ENCODE assay signal across 10 mouse cellular contexts in the genomic region with DNA sequence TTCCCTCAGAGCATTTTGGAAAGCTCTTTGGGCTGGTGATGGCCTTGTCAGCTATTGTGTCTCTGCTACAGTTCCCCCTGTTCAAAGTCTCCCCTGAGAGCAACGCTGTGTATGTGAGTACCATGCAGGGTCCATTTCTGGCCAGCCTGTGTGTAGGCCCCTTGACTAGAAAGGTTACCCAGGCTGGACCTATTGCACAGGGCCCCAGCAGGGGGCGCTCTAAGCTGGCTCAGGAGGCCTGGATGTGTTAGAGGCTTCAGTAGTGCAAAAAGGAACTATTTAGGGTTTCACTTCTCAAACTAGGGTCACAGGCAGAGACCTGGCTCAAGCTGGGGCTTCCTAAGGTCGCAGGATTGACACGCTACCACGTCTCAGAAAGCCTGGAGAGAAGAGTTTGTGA. TPM values are rescaled to one million over a fixed set of nuclear protein-coding genes. Genes with fewer than 3 reads are reported as not detected.
DNase-seq lines count a peak whose midpoint lies in the region; ATAC-seq lines count a peak whose summit lies in the region.
"Had no signal": no experiment of that assay in that cellular context is flagged by ENCODE, and none has a peak within 500 bp of the region (broad histone marks: within the 10 kb centered on the region; RNA-seq: fewer than 3 reads in every experiment).

No protein-coding gene starts in this region.

- peak; percentile 92 for DNase-seq in midbrain, embryonic 11.5 days (ENCODE audit: low spot score, missing footprints)
- peak; percentile 87 for DNase-seq in adrenal gland, postnatal 14 days
- peak; percentile 34 for DNase-seq in forelimb bud, embryonic 11.5 days (ENCODE audit: low read depth, low spot score)
- DNase-seq in kidney, adult 9 months: peak; percentile 48
- peak; percentile 70 for DNase-seq in liver
- DNase-seq in testis, postnatal 10 days (ENCODE audit: low spot score): peak; percentile 67

- no peaks in the 10 kb centered on the region for H3K9me3 ChIP-seq in midbrain, embryonic 11.5 days (ENCODE audit: control insufficient read depth, low read length)
- no peaks in the 10 kb centered on the region for H3K9me3 ChIP-seq in midbrain, embryonic 16.5 days (replicated peaks; ENCODE audit: control insufficient read depth, low read length, poor library complexity, severe bottlenecking)

- WGBS in midbrain, embryonic 11.5 days: 56% methylated on average over 5 of the region's 5 CpGs
- 51% methylated on average over 5 of the region's 5 CpGs for WGBS in midbrain, embryonic 16.5 days

- no peaks in the 10 kb centered on the region for H3K36me3 ChIP-seq in midbrain, embryonic 11.5 days (ENCODE audit: control insufficient read depth, insufficient read depth, low read length)
- H3K36me3 ChIP-seq in midbrain, embryonic 16.5 days (ENCODE audit: control insufficient read depth, insufficient read depth, low read length): no peaks in the 10 kb centered on the region

- no peaks in the 10 kb centered on the region for H3K4me1 ChIP-seq in midbrain, embryonic 11.5 days (ENCODE audit: control insufficient read depth, insufficient read depth, low read length)
- H3K4me1 ChIP-seq in midbrain, embryonic 16.5 days (ENCODE audit: control insufficient read depth, insufficient read depth, low read length): no peaks in the 10 kb centered on the region

- H3K9ac ChIP-seq in midbrain, embryonic 11.5 days (ENCODE audit: low read length): no peak overlapping the region
- H3K9ac ChIP-seq in midbrain, embryonic 16.5 days (ENCODE audit: low read depth, low read length): no peak overlapping the region

- peak; percentile 65; the same call in 1 of the 2 replicates for ATAC-seq in midbrain, embryonic 11.5 days (ENCODE audit: low FRiP score)
- ATAC-seq in midbrain, embryonic 16.5 days: no peak
- peak; percentile 79 for ATAC-seq in monocyte, adult 5-6 weeks (replicated peaks; ENCODE audit: insufficient number of reproducible peaks, low FRiP score, low TSS enrichment, poor library complexity, severe bottlenecking)

- no peaks in the 10 kb centered on the region for H3K27me3 ChIP-seq in midbrain, embryonic 11.5 days (ENCODE audit: control insufficient read depth, insufficient read depth, low read length)
- H3K27me3 ChIP-seq in midbrain, embryonic 16.5 days (ENCODE audit: control insufficient read depth, insufficient read depth, low read depth, low read length): no peaks in the 10 kb centered on the region

- no peak overlapping the region for H3K4me3 ChIP-seq in midbrain, embryonic 11.5 days (ENCODE audit: low read depth, low read length)
- no peak overlapping the region for H3K4me3 ChIP-seq in midbrain, embryonic 16.5 days (ENCODE audit: low read depth, low read length)
- H3K4me3 ChIP-seq: myocyte had no signal

- no peak overlapping the region for H3K4me2 ChIP-seq in midbrain, embryonic 11.5 days
- no peak overlapping the region for H3K4me2 ChIP-seq in midbrain, embryonic 16.5 days (ENCODE audit: low read length)

- H3K27ac ChIP-seq in midbrain, embryonic 11.5 days (ENCODE audit: low read depth, low read length): no peak overlapping the region
- H3K27ac ChIP-seq in midbrain, embryonic 16.5 days (ENCODE audit: low read length): no peak overlapping the region

RNA-seq across cellular contexts. Expression of a gene that starts 19.9 kb away (rescaled TPM):
- polyA plus RNA-seq in midbrain, embryonic 11.5 days (2014; fragmentation: Nextera tagmentation; extraction: Ambion mirVana): 17.6 and 19.0 TPM in 2 replicates
- polyA plus RNA-seq in midbrain, embryonic 16.5 days (2015; fragmentation: Nextera tagmentation; extraction: Ambion mirVana): 2.8 and 3.1 TPM in 2 replicates
- 62.5 and 91.7 TPM in 2 replicates for total RNA-seq in adrenal gland, postnatal 14 days (2021)
- 4.1 to 5.3 TPM (median 4.8 TPM) in 3 replicates for total RNA-seq in monocyte, adult 5-6 weeks (2017)

RNA-seq across cellular contexts. Expression of a gene that starts 24.0 kb away (rescaled TPM):
- 0.22 and 0.52 TPM in 2 replicates for polyA plus RNA-seq in midbrain, embryonic 11.5 days (2014; fragmentation: Nextera tagmentation; extraction: Ambion mirVana)
- polyA plus RNA-seq in midbrain, embryonic 16.5 days (2015; fragmentation: Nextera tagmentation; extraction: Ambion mirVana): not detected in 2 replicates
- total RNA-seq in adrenal gland, postnatal 14 days (2021): 6.3 TPM in 1 of 2 replicates, not detected in the other
- 1.2 to 3.6 TPM in 2 of 3 replicates, not detected in the other for total RNA-seq in monocyte, adult 5-6 weeks (2017)
- polyA plus RNA-seq: embryonic facial prominence, embryonic 14.5 days; myocyte had no signal

RNA-seq across cellular contexts. Expression of a gene that starts 31.7 kb away (rescaled TPM):
- polyA plus RNA-seq in midbrain, embryonic 11.5 days (2014; fragmentation: Nextera tagmentation; extraction: Ambion mirVana): not detected in 2 replicates
- not detected in 2 replicates for polyA plus RNA-seq in midbrain, embryonic 16.5 days (2015; fragmentation: Nextera tagmentation; extraction: Ambion mirVana)
- total RNA-seq in adrenal gland, postnatal 14 days (2021): not detected in 2 replicates
- total RNA-seq in monocyte, adult 5-6 weeks (2017): not detected in 3 replicates
- polyA plus RNA-seq: embryonic facial prominence, embryonic 14.5 days; myocyte had no signal

Comparison
In these comparisons a context has a peak if more than half of its experiments do, and no peak if none do; other contexts are left out.
1. DNase-seq: peak in every context shown above with its lines; median percentile 92 in midbrain, embryonic 11.5 days; 87 in adrenal gland, postnatal 14 days; 70 in liver; 67 in testis, postnatal 10 days; 48 in kidney, adult 9 months; 34 in forelimb bud, embryonic 11.5 days.
2. RNA of a gene that starts 19.9 kb away (total RNA-seq): 62.5 to 91.7 TPM in adrenal gland, postnatal 14 days; 4.1 to 5.3 TPM in monocyte, adult 5-6 weeks; every median in the first group is over 10 times any median in the second.